In genomic region chr5:139483171-139483848, GRCm38 (mm10) we compare ENCODE assay signal across 7 mouse cellular contexts. TPM values are rescaled to one million over a fixed set of nuclear protein-coding genes. Genes with fewer than 3 reads are reported as not detected.
DNase-seq lines count a peak whose midpoint lies in the region; ATAC-seq lines count a peak whose summit lies in the region.

No protein-coding gene starts in this region.

- H3K36me3 ChIP-seq in forebrain, embryonic 16.5 days (ENCODE audit: control insufficient read depth, insufficient read depth), result peaks cover 11% of the 10 kb centered on the region
- peaks cover 18% of the 10 kb centered on the region for H3K36me3 ChIP-seq in lung, embryonic 16.5 days (ENCODE audit: control insufficient read depth, insufficient read depth, low read length)
- peaks cover 22% of the 10 kb centered on the region for H3K36me3 ChIP-seq in stomach, embryonic 15.5 days

- H3K27me3 ChIP-seq in forebrain, embryonic 16.5 days (replicated peaks; ENCODE audit: control insufficient read depth, insufficient read depth, low read length), result 0 out of 2 replicates have a peak, but pooled peaks cover 3% of the 10 kb centered on the region
- no peaks in the 10 kb centered on the region for H3K27me3 ChIP-seq in lung, embryonic 16.5 days (ENCODE audit: control insufficient read depth, insufficient read depth, low read depth, low read length)
- no peaks in the 10 kb centered on the region for H3K27me3 ChIP-seq in stomach, embryonic 15.5 days (replicated peaks)

- H3K4me3 ChIP-seq in forebrain, embryonic 16.5 days (replicated peaks; ENCODE audit: low read length), result peak overlapping the region; percentile 95
- peak overlapping the region; percentile 86 for H3K4me3 ChIP-seq in lung, embryonic 16.5 days (ENCODE audit: low read length)
- H3K4me3 ChIP-seq in stomach, embryonic 15.5 days (replicated peaks), result peak overlapping the region; percentile 99

- peak overlapping the region; percentile 90 for H3K4me2 ChIP-seq in forebrain, embryonic 16.5 days (ENCODE audit: low read length)
- peak overlapping the region; percentile 95 for H3K4me2 ChIP-seq in lung, embryonic 16.5 days (ENCODE audit: low read depth, low read length)
- peak overlapping the region; percentile 86 for H3K4me2 ChIP-seq in stomach, embryonic 15.5 days

- no peak overlapping the region for H3K27ac ChIP-seq in forebrain, embryonic 16.5 days (ENCODE audit: low read length)
- no peak overlapping the region for H3K27ac ChIP-seq in lung, embryonic 16.5 days (ENCODE audit: low read length)
- no peak overlapping the region for H3K27ac ChIP-seq in stomach, embryonic 15.5 days

- peaks cover 10% of the 10 kb centered on the region; the same call in 1 of the 2 replicates for H3K9me3 ChIP-seq in forebrain, embryonic 16.5 days (ENCODE audit: control insufficient read depth, low read length)
- 0 out of 2 replicates have a peak, but pooled peaks cover 2% of the 10 kb centered on the region for H3K9me3 ChIP-seq in lung, embryonic 16.5 days (ENCODE audit: control insufficient read depth, low read length)
- H3K9me3 ChIP-seq in stomach, embryonic 15.5 days, result 0 out of 2 replicates have a peak, but pooled peaks cover 4% of the 10 kb centered on the region

- ATAC-seq in forebrain, embryonic 16.5 days, result no peak
- no peak for ATAC-seq in lung, embryonic 16.5 days (ENCODE audit: low read depth)
- ATAC-seq in stomach, embryonic 15.5 days (ENCODE audit: insufficient read depth, low FRiP score, low read depth), result no peak

- WGBS in forebrain, embryonic 16.5 days, result 63% methylated on average over 14 of the region's 14 CpGs
- 48% methylated on average over 14 of the region's 14 CpGs for WGBS in lung, embryonic 16.5 days
- WGBS in stomach, embryonic 15.5 days, result 53% methylated on average over 14 of the region's 14 CpGs

- H3K9ac ChIP-seq in forebrain, embryonic 16.5 days (replicated peaks; ENCODE audit: low read depth, low read length), result peak overlapping the region; percentile 80
- peak overlapping the region; percentile 86 for H3K9ac ChIP-seq in lung, embryonic 16.5 days (ENCODE audit: low read length)
- peak overlapping the region; percentile 86; the same call in 1 of the 2 replicates for H3K9ac ChIP-seq in stomach, embryonic 15.5 days

- peaks cover 14% of the 10 kb centered on the region for H3K4me1 ChIP-seq in forebrain, embryonic 16.5 days (replicated peaks; ENCODE audit: control insufficient read depth, insufficient read depth, low read length)
- peaks cover 8% of the 10 kb centered on the region for H3K4me1 ChIP-seq in lung, embryonic 16.5 days (replicated peaks; ENCODE audit: control insufficient read depth, insufficient read depth, low read length)
- H3K4me1 ChIP-seq in stomach, embryonic 15.5 days, result peaks cover 14% of the 10 kb centered on the region; the same call in 1 of the 2 replicates

- DNase-seq in thymus, postnatal 0 days (ENCODE audit: low spot score), result peak; percentile 19
- DNase-seq in thymus, postnatal 25 days, result no peak
- DNase-seq in urinary bladder, adult 2 months (ENCODE audit: low spot score), result no peak
- DNase-seq in spleen, adult 12 weeks (ENCODE audit: low spot score), result no peak

RNA-seq across cellular contexts. Expression of gene Zfand2a, which starts 1.0 kb away (rescaled TPM):
- polyA plus RNA-seq in thymus, postnatal 0 days (2015; fragmentation: Nextera tagmentation; extraction: Ambion mirVana), result 4.7 and 4.8 TPM in 2 replicates
- polyA plus RNA-seq in forebrain, embryonic 16.5 days (2015; fragmentation: Nextera tagmentation; extraction: Ambion mirVana), result 18.8 and 21.4 TPM in 2 replicates
- 9.3 and 10.7 TPM in 2 replicates for polyA plus RNA-seq in lung, embryonic 16.5 days (2015; fragmentation: Nextera tagmentation; extraction: Ambion mirVana)
- 7.0 and 8.5 TPM in 2 replicates for polyA plus RNA-seq in stomach, embryonic 15.5 days (2015; fragmentation: Nextera tagmentation; extraction: Ambion mirVana)
- polyA plus RNA-seq in urinary bladder, adult 2 months (2012; rRNA removed), result 19.1 and 22.4 TPM in 2 replicates

RNA-seq across cellular contexts. Expression of gene 3110082I17Rik, which starts 23.0 kb away (rescaled TPM):
- 19.6 and 19.9 TPM in 2 replicates for polyA plus RNA-seq in thymus, postnatal 0 days (2015; fragmentation: Nextera tagmentation; extraction: Ambion mirVana)
- polyA plus RNA-seq in forebrain, embryonic 16.5 days (2015; fragmentation: Nextera tagmentation; extraction: Ambion mirVana), result 21.4 and 22.7 TPM in 2 replicates
- 35.6 and 38.6 TPM in 2 replicates for polyA plus RNA-seq in lung, embryonic 16.5 days (2015; fragmentation: Nextera tagmentation; extraction: Ambion mirVana)
- polyA plus RNA-seq in stomach, embryonic 15.5 days (2015; fragmentation: Nextera tagmentation; extraction: Ambion mirVana), result 37.2 and 38.7 TPM in 2 replicates
- polyA plus RNA-seq in urinary bladder, adult 2 months (2012; rRNA removed), result 13.7 and 13.9 TPM in 2 replicates

RNA-seq across cellular contexts. Expression of gene Uncx, which starts 60.0 kb away (rescaled TPM):
- 0.06 and 0.17 TPM in 2 replicates for polyA plus RNA-seq in thymus, postnatal 0 days (2015; fragmentation: Nextera tagmentation; extraction: Ambion mirVana)
- polyA plus RNA-seq in forebrain, embryonic 16.5 days (2015; fragmentation: Nextera tagmentation; extraction: Ambion mirVana), result 1.6 and 6.4 TPM in 2 replicates
- polyA plus RNA-seq in lung, embryonic 16.5 days (2015; fragmentation: Nextera tagmentation; extraction: Ambion mirVana), result 0.08 TPM in 1 of 2 replicates, not detected in the other
- 0.08 TPM in 1 of 2 replicates, not detected in the other for polyA plus RNA-seq in stomach, embryonic 15.5 days (2015; fragmentation: Nextera tagmentation; extraction: Ambion mirVana)
- not detected in 2 replicates for polyA plus RNA-seq in urinary bladder, adult 2 months (2012; rRNA removed)
